Mouse (Mus musculus): Measurements from ENCODE around the gene Wfs1. TPM values are rescaled to one million over a fixed set of nuclear protein-coding genes. Genes with fewer than 3 reads are reported as not detected.
"Not testable (repeated sequence)": the region's sequence is repeated elsewhere in the genome, so short reads cannot be mapped to it uniquely, and the experiment has no call there.

The Wfs1 gene
- total RNA-seq (2021), result 100 to 1,000 TPM in 1 of 2 experiments, 10 to 100 TPM in 1; 94.8 to 121 TPM
- long read RNA-seq, experiment 1, transcript Wfs1-201 (8 exons, 3,787 nt), result major isoform, 103 of 141 reads
- long read RNA-seq, experiment 1, partial matches to known transcripts, result 14 of 141 reads
- long read RNA-seq, experiment 1, other reads (novel, unspliced or antisense), result 24 of 141 reads
- long read RNA-seq, experiment 2, transcript Wfs1-201 (8 exons, 3,787 nt), result major isoform, 95 of 142 reads
- long read RNA-seq, experiment 2, partial matches to known transcripts, result 19 of 142 reads
- long read RNA-seq, experiment 2, other reads (novel, unspliced or antisense), result 28 of 142 reads

DNA sequence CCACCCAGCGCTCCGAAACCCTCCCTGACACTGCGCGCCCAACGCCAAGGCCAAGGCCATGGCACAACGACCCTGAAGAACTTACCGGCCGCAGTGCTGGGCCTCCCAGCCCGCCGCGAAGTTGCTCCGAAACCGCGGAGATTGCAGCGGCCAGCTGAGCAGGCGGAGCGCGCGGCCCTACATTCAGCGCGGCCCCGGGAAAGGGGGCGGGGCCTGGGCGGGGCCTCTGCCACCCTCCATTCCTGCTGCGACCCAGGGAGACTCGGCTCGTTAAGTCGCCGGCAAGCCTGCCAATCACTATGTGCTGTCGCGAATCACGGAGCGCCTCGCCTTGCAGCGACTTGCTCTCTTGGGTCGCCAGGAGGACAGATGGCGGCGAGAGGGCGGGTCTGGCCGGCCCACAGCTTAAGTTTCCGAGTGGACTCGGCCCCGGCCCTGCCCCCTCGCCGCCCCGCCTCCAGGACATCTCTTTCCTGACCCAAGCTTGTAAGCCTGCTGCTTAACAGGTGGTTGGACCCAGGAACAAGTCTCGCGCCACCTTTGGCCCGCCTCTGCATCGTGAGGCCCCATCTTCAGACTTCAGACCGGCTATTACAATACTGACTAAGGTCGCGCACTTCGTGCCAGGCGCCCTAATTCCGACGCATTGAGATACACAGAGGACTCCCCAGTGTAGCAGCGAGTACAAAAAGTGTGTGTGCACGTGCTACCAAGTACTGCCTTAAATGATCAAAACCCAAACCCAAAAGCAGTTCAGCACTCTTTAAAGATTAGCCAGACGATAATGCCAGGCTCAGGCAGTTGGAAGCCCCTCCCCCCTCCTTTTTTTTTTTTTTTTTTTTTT lies at the start of gene Wfs1:
Gene Wfs1 (minus strand): TSS at position 425 of the 844 bp plus-strand sequence.
- intact Hi-C loops (cut with DNase I), result no loop called here

GRCm38 (mm10) chr5:37036884-37037283 lies 47.9 kb upstream of the Wfs1 start:
- intact Hi-C loops (cut with DNase I), result no loop called here
- no peak for DNase-seq (ENCODE audit: low spot score in 2 of 2)

More for the DNA sequence above, at the start of gene Wfs1:
- peak; percentile 97 to 98 for DNase-seq (ENCODE audit: low spot score in 2 of 2)

GRCm38 (mm10) chr5:37035896-37036295 lies 46.9 kb upstream of the Wfs1 start:
- intact Hi-C loops (cut with DNase I), result no loop called here
- peak; percentile 31 to 50 for DNase-seq (ENCODE audit: low spot score in 2 of 2)

- intact Hi-C loops (cut with DNase I), result no loop called here
- peak; percentile 42 to 76 for DNase-seq (ENCODE audit: low spot score in 2 of 2)
These were observed 46.2 kb upstream of the Wfs1 start for GRCm38 (mm10) chr5:37035192-37035591.

DNA sequence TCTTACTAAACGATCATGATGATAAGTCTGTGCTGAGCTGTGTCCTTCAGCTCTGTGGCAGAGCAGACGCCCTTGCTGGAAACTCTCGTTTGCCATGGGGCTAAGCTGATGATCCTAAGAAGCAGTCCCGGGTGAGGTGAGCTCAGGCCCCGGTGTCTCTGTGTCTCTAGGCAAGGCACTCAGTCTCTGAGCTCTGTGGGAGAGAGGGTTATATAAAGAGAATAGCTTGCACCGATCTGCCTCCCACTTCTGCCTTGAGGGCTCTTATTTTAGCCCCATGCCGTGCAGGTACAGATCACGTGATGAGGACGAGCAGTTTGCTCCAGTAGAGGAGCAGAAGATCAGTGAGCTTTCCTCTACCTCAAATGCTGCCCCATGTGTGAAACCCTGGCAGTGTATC lies 41.7 kb upstream of the Wfs1 start:
- peak in 1 of 2 experiments; percentile 35 for DNase-seq (ENCODE audit: low spot score in 2 of 2)
- intact Hi-C loops (cut with DNase I), result no loop called here

DNA sequence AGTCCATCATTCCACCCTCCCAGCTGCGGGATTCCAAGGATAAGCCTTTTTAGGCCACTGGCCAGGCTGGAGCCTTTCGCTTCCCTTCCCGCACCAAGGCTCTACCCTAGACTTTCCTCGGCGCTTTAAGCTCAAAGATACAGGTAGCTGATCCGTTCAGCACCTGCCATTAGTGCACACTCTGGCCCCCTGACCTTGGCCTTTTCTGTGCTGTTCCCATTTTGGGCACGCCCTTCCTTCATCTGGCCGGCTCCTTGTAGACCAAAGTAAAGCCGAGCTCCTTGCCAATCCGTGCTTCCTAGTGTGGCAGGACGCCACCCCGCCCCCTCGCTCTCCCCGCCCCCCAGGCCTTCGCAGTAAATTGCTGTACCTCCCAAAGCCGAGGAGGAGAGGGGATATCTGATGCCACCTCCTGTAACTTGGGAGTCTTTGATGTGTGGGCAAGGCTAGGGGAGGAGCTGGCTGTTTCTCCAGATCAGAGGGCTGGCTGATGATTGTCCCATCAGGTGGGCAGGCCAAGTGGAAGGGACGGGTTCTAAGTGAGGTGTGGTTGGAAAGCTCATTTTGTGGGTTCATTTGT lies 40.4 kb upstream of the Wfs1 start:
- intact Hi-C loops (cut with DNase I), result loop anchor here (2.0 to 5.0 kb wide), 2 partner anchors 47 to 78 kb away; no protein-coding TSS in a partner anchor
- DNase-seq (ENCODE audit: low spot score in 2 of 2), result peak in 1 of 2 experiments; percentile 35

- intact Hi-C loops (cut with DNase I), result loop anchor here (2.0 to 5.0 kb wide), 2 partner anchors 48 to 79 kb away; no protein-coding TSS in a partner anchor
- DNase-seq (ENCODE audit: low spot score in 2 of 2), result peak; percentile 46 to 57
These were observed 39.7 kb upstream of the Wfs1 start for GRCm38 (mm10) chr5:37028486-37029311.

- DNase-seq (ENCODE audit: low spot score in 2 of 2), result peak; percentile 91 to 94
- intact Hi-C loops (cut with DNase I), result loop anchor here (2.0 to 5.0 kb wide), 2 partner anchors 49 to 79 kb away; no protein-coding TSS in a partner anchor
These were observed 39.1 kb upstream of the Wfs1 start for GRCm38 (mm10) chr5:37028104-37028485.

GRCm38 (mm10) chr5:37027701-37028100 lies 38.7 kb upstream of the Wfs1 start:
- DNase-seq (ENCODE audit: low spot score in 2 of 2), result no peak
- intact Hi-C loops (cut with DNase I), result loop anchor here (2.0 to 5.0 kb wide), 2 partner anchors 49 to 80 kb away; no protein-coding TSS in a partner anchor

DNA sequence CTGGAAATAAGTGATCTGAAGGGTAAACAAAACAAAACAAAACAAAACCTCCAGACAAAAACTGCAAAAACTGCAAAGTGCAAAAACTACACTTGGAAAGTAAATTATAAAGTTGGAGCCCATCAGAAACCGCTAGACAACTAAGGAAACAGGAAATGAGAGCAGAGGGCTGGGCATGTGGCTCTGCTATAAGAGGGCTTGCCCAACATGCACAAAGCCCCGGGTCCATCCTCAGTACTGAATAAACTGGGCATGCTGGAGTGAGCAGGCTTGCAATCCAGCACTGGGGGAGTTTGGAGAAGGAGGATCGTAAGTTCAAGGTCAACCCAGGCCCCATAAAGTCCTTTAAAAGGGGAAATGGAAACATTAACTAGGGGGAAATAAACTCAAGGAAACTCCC lies 28.2 kb upstream of the Wfs1 start:
- no peak for DNase-seq (ENCODE audit: low spot score in 2 of 2)
- intact Hi-C loops (cut with DNase I), result no loop called here

DNA sequence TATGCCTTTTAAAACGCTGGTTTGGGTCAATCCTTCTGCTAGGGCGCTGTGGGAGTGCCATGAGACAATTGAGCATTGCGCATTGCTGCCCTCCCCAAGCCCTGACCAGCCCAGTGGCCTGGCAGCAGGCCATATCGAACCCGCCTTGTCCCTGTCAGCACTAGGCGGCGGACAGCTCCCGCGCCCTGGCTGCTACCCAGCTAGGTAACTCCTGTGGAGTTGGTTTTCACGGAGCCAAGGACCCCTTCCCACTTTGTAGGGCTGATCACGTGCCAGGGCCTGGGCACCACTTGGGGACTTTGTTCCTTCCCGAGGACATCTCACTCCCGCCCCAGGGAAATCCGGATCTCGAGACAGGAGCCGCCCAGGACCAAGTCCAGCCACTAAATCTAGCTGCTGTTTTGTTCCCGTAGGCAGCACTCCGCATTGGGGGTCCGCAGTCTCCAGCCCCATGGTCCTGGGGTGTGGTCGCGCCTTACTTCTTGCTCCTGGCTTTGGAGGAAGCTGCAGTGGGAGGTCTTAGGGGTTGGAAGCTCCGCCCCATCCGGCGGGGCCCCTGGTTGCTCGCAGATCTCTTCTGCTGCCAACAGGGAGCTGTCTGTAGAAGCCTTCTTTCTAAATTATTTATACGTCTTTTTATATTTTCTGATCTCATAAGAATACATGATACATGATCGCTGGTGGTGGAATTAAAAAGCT lies 26.8 kb upstream of the Wfs1 start:
- intact Hi-C loops (cut with DNase I), result no loop called here
- peak; percentile 46 for DNase-seq (ENCODE audit: low spot score in 2 of 2)

- intact Hi-C loops (cut with DNase I), result no loop called here
These were observed 21.8 kb upstream of the Wfs1 start for GRCm38 (mm10) chr5:37010666-37011317.

GRCm38 (mm10) chr5:37009761-37010160 lies 20.8 kb upstream of the Wfs1 start:
- DNase-seq (ENCODE audit: low spot score in 2 of 2); intact Hi-C loops (cut with DNase I): not testable (repeated sequence)

More at GRCm38 (mm10) chr5:37010666-37011317, 21.8 kb upstream of the Wfs1 start:
- DNase-seq (ENCODE audit: low spot score in 2 of 2), result peak; percentile 69 to 81

- intact Hi-C loops (cut with DNase I), result loop anchor here (5.0 kb wide), 2 partner anchors 45 to 165 kb away; no protein-coding TSS in a partner anchor
- DNase-seq (ENCODE audit: low spot score in 2 of 2), result peak; percentile 86 to 90
These were observed 13.0 kb upstream of the Wfs1 start for GRCm38 (mm10) chr5:37002001-37002400.

- intact Hi-C loops (cut with DNase I), result loop anchor here (5.0 kb wide), 2 partner anchors 44 to 164 kb away; no protein-coding TSS in a partner anchor
- DNase-seq (ENCODE audit: low spot score in 2 of 2), result no peak
These were observed 12.0 kb upstream of the Wfs1 start for GRCm38 (mm10) chr5:37001002-37001401.

DNA sequence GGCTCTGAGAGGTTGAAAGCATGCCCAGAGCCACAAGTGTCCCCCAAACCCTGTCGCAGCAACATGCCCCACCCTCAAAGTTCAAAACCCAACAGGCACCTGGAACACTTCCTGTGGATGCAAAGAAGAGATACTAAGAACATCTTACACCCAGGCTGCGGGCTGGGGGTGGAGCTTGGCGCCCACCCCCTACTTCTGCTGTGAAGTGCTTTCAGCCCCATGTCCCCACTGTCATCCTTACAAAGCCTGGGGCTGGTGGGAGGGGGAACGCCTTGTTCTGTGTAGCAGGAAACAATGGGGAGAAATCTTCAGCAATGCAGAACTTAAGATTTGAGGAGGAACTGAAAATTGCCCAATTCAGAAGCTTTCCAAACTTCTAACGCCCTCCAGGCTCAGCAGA lies 9.0 kb upstream of the Wfs1 start:
- DNase-seq (ENCODE audit: low spot score in 2 of 2), result peak; percentile 20 to 31
- intact Hi-C loops (cut with DNase I), result no loop called here

GRCm38 (mm10) chr5:36996410-36996809 lies 7.4 kb upstream of the Wfs1 start:
- intact Hi-C loops (cut with DNase I), result no loop called here
- DNase-seq (ENCODE audit: low spot score in 2 of 2), result peak in 1 of 2 experiments; percentile 48

All from left cerebral cortex, postnatal 14 days (tissue).